Mouse (Mus musculus): ENCODE results near the gene Krt76. TPM values are rescaled to one million over a fixed set of nuclear protein-coding genes. Genes with fewer than 3 reads are reported as not detected.

Krt76 gene
- polyA plus RNA-seq, 1 experiment from 2014 or later, result not detected

DNA sequence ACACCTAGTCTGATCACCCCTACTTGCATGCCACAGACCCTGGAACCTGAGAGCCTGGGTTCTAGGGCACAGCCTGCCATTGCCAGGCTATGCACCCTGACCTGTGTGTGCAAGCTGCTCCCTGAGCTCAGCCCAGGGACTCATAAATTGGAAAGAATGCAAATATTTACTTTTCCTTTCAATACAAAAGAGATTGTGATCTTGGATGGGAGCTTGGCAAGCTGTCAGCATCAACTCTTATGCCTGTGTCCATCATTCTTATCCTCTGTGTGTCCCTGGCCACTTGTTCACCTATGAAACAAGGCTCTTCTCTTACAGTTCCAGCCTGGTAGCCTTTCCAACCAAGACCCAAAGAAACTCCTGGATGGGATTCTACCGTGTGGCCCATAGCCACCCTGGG lies 32.3 kb upstream of the Krt76 start:
- H3K4me2 ChIP-seq (replicated peaks; ENCODE audit: low read depth, low read length), result no peak overlapping the region
- no peak overlapping the region for H3K4me3 ChIP-seq (ENCODE audit: low read length)
- H3K9ac ChIP-seq (ENCODE audit: low read depth, low read length), result no peak overlapping the region
- no peaks in the 10 kb centered on the region for H3K36me3 ChIP-seq (ENCODE audit: control insufficient read depth, insufficient read depth, low read length)
- no peaks in the 10 kb centered on the region for H3K27me3 ChIP-seq (ENCODE audit: control insufficient read depth, insufficient read depth, low read length)
- no peaks in the 10 kb centered on the region for H3K9me3 ChIP-seq (ENCODE audit: control insufficient read depth, low read length)
- no peak for ATAC-seq (ENCODE audit: low FRiP score, low TSS enrichment)
- WGBS, result 70% methylated on average over 1 of the region's 1 CpGs
- no peak overlapping the region for H3K27ac ChIP-seq (ENCODE audit: low read depth, low read length)
- peaks cover 11% of the 10 kb centered on the region for H3K4me1 ChIP-seq (ENCODE audit: control insufficient read depth, insufficient read depth, low read length)

DNA sequence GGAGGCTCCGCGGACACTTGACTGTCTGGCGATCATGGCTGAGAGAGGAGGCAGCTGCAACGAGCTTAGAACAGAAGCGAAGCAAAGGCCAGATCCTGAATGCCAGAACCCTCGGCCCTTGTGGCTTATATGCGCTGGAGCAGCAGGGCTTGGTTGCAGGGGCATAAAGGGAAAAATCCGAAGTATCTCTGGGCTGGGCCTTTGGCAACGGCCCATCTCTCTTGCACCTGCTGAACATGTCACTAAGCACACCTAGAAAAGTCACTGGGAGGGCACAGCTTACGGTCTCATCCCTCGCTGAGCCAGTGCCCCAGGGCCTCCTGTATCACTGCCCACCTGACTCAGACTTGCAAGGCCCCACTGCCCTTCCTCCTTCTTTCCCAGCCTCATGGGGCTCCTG lies 31.9 kb upstream of the Krt76 start, which contains the start of gene Krt4:
TSS of gene Krt4 (minus strand) at position 101 of the 400 bp plus-strand sequence.
- Histone ChIP-seq H3K36me3 (ENCODE audit: control insufficient read depth, insufficient read depth, low read length) (no peaks in the 10 kb centered on the region), H3K9me3 (ENCODE audit: control insufficient read depth, low read length) (no peaks in the 10 kb centered on the region), H3K4me1 (ENCODE audit: control insufficient read depth, insufficient read depth, low read length) (peaks cover 7% of the 10 kb centered on the region; the same call in 1 of the 2 replicates), H3K4me2 (replicated peaks; ENCODE audit: low read depth, low read length) (no peak within 1 kb of the TSS), H3K4me3 (ENCODE audit: low read length) (no peak within 1 kb of the TSS), H3K9ac (ENCODE audit: low read depth, low read length) (no peak within 1 kb of the TSS), H3K27ac (ENCODE audit: low read depth, low read length) (no peak within 1 kb of the TSS), H3K27me3 (ENCODE audit: control insufficient read depth, insufficient read depth, low read length) (no peaks in the 10 kb centered on the region)
- WGBS, result 78% methylated on average over 11 of the region's 11 CpGs
- no peak for ATAC-seq (ENCODE audit: low FRiP score, low TSS enrichment)

DNA sequence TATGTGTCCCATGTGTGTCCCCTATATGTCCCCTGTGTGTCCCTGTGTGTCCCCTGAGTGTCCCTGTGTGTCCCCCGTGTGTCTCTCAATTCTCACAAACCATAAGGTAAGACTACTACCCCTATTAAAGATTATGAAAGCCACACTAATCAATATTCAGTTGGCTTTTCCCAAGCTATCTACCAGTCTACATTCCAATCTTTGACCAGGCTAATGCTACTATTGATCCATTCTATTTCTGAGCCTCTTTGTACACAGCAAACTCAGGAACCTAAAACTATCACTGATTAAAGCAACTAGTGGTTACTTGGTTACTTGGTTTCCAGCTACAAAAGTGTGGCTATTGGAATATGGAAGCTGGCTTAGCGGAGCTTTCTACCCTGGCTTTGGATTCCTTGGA lies 29.6 kb upstream of the Krt76 start:
- no peak overlapping the region for H3K9ac ChIP-seq (ENCODE audit: low read depth, low read length)
- WGBS, result 90% methylated on average over 2 of the region's 2 CpGs
- ATAC-seq (ENCODE audit: low FRiP score, low TSS enrichment), result no peak

DNA sequence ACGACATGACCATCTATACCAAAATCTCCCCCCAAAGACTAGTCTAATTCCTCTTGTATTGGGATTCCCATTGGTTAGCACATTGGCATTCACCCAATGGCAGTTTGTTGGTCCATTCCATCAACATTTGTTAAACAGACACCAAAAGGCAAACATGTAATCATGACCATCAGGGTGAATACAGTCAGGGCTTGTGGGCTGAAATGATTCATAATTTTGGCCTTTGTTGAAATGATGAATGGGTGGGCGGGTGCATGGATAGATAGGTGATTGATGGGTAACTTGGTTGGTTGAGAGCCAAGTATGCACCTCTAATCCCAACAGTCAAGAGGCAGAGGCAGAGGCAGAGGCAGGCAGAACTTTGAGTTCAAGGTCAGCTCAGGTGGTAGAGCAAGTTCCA lies 23.4 kb upstream of the Krt76 start:
- no peaks in the 10 kb centered on the region for H3K4me1 ChIP-seq (ENCODE audit: control insufficient read depth, insufficient read depth, low read length)
- no peak for ATAC-seq (ENCODE audit: low FRiP score, low TSS enrichment)
- H3K4me3 ChIP-seq (ENCODE audit: low read length), result no peak overlapping the region
- H3K9me3 ChIP-seq (ENCODE audit: control insufficient read depth, low read length), result no peaks in the 10 kb centered on the region
- no peak overlapping the region for H3K9ac ChIP-seq (ENCODE audit: low read depth, low read length)
- H3K27ac ChIP-seq (ENCODE audit: low read depth, low read length), result no peak overlapping the region
- WGBS, result 84% methylated on average over 2 of the region's 2 CpGs
- H3K4me2 ChIP-seq (replicated peaks; ENCODE audit: low read depth, low read length), result no peak overlapping the region
- no peaks in the 10 kb centered on the region for H3K27me3 ChIP-seq (ENCODE audit: control insufficient read depth, insufficient read depth, low read length)
- H3K36me3 ChIP-seq (ENCODE audit: control insufficient read depth, insufficient read depth, low read length), result no peaks in the 10 kb centered on the region

More for the DNA sequence above, 29.6 kb upstream of the Krt76 start:
- Histone ChIP-seq H3K4me1 (ENCODE audit: control insufficient read depth, insufficient read depth, low read length) (no peaks in the 10 kb centered on the region), H3K36me3 (ENCODE audit: control insufficient read depth, insufficient read depth, low read length) (no peaks in the 10 kb centered on the region), H3K4me3 (ENCODE audit: low read length) (no peak overlapping the region), H3K4me2 (replicated peaks; ENCODE audit: low read depth, low read length) (no peak overlapping the region), H3K27me3 (ENCODE audit: control insufficient read depth, insufficient read depth, low read length) (no peaks in the 10 kb centered on the region), H3K27ac (ENCODE audit: low read depth, low read length) (no peak overlapping the region), H3K9me3 (ENCODE audit: control insufficient read depth, low read length) (no peaks in the 10 kb centered on the region)

DNA sequence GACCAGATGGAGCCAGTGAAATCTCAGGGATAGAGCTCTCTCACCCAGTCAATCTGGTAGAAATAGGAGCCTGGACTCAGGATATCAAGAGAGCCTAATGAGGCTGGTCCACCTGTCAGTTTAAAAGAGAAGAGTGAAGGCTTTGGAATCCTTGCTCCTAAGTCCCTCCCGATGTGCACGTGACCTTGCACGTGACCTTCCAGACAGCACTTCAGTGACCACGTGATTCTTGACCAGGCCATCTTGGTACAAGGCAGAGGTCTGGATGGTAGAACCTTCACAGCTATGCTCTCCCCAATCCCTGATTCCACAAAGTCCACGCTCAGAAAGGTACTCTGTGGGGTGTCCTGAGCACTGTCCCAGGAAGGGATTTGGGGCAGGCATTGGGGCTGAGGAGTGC lies 12.1 kb upstream of the Krt76 start:
- Histone ChIP-seq H3K9me3 (ENCODE audit: control insufficient read depth, low read length) (no peaks in the 10 kb centered on the region), H3K4me3 (ENCODE audit: low read length) (no peak overlapping the region), H3K9ac (ENCODE audit: low read depth, low read length) (no peak overlapping the region), H3K36me3 (ENCODE audit: control insufficient read depth, insufficient read depth, low read length) (no peaks in the 10 kb centered on the region), H3K4me1 (ENCODE audit: control insufficient read depth, insufficient read depth, low read length) (no peaks in the 10 kb centered on the region), H3K27ac (ENCODE audit: low read depth, low read length) (no peak overlapping the region), H3K4me2 (replicated peaks; ENCODE audit: low read depth, low read length) (no peak overlapping the region), H3K27me3 (ENCODE audit: control insufficient read depth, insufficient read depth, low read length) (no peaks in the 10 kb centered on the region)
- WGBS, result 86% methylated on average over 5 of the region's 5 CpGs
- no peak for ATAC-seq (ENCODE audit: low FRiP score, low TSS enrichment)

DNA sequence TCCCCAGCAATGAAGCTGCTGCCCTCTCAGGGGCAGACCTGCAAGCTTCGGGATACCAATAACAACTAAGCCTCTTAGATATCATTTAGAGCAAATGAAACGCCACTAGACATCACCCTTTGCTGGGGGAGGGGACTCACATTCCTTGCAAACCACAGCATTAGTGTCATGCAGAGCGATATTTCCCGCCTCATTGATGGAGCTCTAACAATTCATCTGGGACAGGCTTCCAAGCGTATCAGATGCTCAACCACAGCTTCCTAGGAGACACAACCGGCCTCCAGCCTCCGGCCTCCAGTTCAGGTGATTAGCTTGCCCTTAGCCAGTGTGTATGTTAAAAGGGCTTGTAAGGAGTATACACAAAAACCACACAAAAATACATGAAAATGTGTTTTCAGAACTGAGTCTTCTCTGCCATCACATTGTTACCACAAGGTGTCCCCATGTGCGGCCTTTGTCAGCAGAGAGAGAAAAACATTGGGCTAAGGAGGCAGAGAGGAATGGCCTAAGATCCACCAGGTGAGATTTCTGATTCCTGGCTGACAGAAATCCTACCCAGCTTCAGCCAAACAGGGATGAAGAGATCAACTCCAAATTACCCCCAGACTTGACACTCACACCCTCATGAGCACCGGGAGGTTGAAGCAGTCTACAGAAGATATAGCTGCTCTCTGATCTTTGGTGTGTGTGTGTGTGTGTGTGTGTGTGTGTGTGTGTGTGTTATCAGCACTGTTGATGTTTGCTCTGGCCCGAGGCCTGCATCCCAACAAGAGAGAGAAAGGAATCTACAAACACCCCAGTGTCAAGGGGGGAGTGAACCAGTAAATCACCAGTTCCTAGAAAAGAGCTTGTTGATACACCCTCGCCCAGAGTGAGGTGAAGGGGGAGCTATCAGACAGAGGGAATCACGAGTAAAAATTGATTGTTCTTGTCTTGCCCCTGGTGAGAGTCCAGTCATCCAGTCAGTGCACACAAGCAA lies 9.7 kb upstream of the Krt76 start:
- Histone ChIP-seq H3K9ac (ENCODE audit: low read depth, low read length) (no peak overlapping the region), H3K27ac (ENCODE audit: low read depth, low read length) (no peak overlapping the region), H3K36me3 (ENCODE audit: control insufficient read depth, insufficient read depth, low read length) (no peaks in the 10 kb centered on the region), H3K4me1 (ENCODE audit: control insufficient read depth, insufficient read depth, low read length) (no peaks in the 10 kb centered on the region), H3K27me3 (ENCODE audit: control insufficient read depth, insufficient read depth, low read length) (no peaks in the 10 kb centered on the region), H3K9me3 (ENCODE audit: control insufficient read depth, low read length) (no peaks in the 10 kb centered on the region), H3K4me3 (ENCODE audit: low read length) (no peak overlapping the region), H3K4me2 (replicated peaks; ENCODE audit: low read depth, low read length) (no peak overlapping the region)
- WGBS, result 51% methylated on average over 12 of the region's 12 CpGs
- ATAC-seq (ENCODE audit: low FRiP score, low TSS enrichment), result peak; percentile 55; the same call in 1 of the 2 replicates

DNA sequence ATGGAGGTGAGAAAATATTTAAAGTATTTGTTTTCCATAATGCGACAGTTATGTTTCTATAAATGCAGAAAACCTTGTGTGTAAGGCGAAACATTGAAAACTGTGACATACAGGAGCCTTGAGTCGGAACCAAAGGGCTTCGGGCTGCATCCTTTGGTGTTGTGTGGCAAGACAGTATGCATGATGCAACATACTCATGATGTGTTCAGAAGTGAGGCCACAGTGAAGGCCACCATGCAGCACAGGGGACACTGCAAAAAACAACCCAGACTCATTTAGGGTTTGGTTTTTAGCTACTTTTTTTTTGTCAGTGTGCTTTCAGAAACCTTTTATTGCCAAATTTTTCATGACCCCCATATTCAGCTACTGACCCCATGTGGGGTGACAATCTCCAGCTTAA lies 2.5 kb upstream of the Krt76 start:
- ATAC-seq (ENCODE audit: low FRiP score, low TSS enrichment), result no peak
- Histone ChIP-seq H3K4me2 (replicated peaks; ENCODE audit: low read depth, low read length) (no peak overlapping the region), H3K4me1 (ENCODE audit: control insufficient read depth, insufficient read depth, low read length) (no peaks in the 10 kb centered on the region), H3K4me3 (ENCODE audit: low read length) (no peak overlapping the region), H3K36me3 (ENCODE audit: control insufficient read depth, insufficient read depth, low read length) (no peaks in the 10 kb centered on the region), H3K9ac (ENCODE audit: low read depth, low read length) (no peak overlapping the region), H3K27ac (ENCODE audit: low read depth, low read length) (no peak overlapping the region), H3K9me3 (ENCODE audit: control insufficient read depth, low read length) (no peaks in the 10 kb centered on the region), H3K27me3 (ENCODE audit: control insufficient read depth, insufficient read depth, low read length) (no peaks in the 10 kb centered on the region)
- WGBS, result 87% methylated on average over 4 of the region's 4 CpGs

DNA sequence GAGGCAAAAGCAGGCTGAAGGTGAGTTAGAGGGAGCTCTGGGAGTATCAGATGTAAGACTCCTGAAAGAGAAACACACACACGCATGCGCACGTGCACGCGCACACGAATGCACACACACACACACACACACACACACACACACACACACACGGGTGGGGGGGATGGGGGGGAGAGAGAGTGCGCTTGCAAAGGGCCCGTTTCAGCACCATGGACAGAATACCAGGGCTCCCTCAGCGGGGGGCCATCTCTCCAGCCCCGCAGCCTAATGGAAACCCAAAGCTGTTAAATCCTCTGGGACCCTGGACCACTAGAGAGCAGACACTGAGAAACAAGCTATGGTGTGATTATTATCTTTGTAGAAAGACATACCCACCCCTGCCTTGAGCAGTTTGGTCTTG lies 12.9 kb downstream of the Krt76 start:
- Histone ChIP-seq H3K4me1 (ENCODE audit: control insufficient read depth, insufficient read depth, low read length) (no peaks in the 10 kb centered on the region), H3K27ac (ENCODE audit: low read depth, low read length) (no peak overlapping the region), H3K9ac (ENCODE audit: low read depth, low read length) (no peak overlapping the region), H3K27me3 (ENCODE audit: control insufficient read depth, insufficient read depth, low read length) (no peaks in the 10 kb centered on the region), H3K4me3 (ENCODE audit: low read length) (no peak overlapping the region), H3K4me2 (replicated peaks; ENCODE audit: low read depth, low read length) (no peak overlapping the region), H3K36me3 (ENCODE audit: control insufficient read depth, insufficient read depth, low read length) (no peaks in the 10 kb centered on the region), H3K9me3 (ENCODE audit: control insufficient read depth, low read length) (no peaks in the 10 kb centered on the region)
- no peak for ATAC-seq (ENCODE audit: low FRiP score, low TSS enrichment)
- WGBS, result 38% methylated on average over 10 of the region's 11 CpGs

DNA sequence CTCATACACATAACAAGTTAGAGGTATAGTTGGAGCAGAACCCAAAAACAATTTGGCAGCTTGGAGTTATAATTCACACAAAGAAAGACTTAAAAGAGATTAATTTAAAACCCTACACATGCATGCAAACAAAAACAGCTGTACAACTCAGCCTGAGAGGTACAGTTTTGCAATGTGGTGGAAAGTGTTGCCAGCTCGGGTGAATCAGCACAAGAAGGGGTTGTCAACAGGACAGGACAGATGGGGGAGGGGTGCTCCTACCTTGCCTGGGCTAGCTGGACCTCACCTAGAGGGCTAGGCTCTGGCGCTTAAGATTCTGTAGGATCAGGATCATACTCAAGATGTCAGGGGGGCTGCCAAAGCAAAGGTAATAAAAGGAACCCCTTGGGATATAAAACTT lies 14.7 kb downstream of the Krt76 start:
- no peak overlapping the region for H3K9ac ChIP-seq (ENCODE audit: low read depth, low read length)
- no peak overlapping the region for H3K4me2 ChIP-seq (replicated peaks; ENCODE audit: low read depth, low read length)
- no peaks in the 10 kb centered on the region for H3K27me3 ChIP-seq (ENCODE audit: control insufficient read depth, insufficient read depth, low read length)
- H3K27ac ChIP-seq (ENCODE audit: low read depth, low read length), result no peak overlapping the region
- WGBS, result 53% methylated on average over 2 of the region's 2 CpGs
- no peaks in the 10 kb centered on the region for H3K36me3 ChIP-seq (ENCODE audit: control insufficient read depth, insufficient read depth, low read length)
- no peaks in the 10 kb centered on the region for H3K4me1 ChIP-seq (ENCODE audit: control insufficient read depth, insufficient read depth, low read length)
- no peak overlapping the region for H3K4me3 ChIP-seq (ENCODE audit: low read length)
- no peak for ATAC-seq (ENCODE audit: low FRiP score, low TSS enrichment)
- no peaks in the 10 kb centered on the region for H3K9me3 ChIP-seq (ENCODE audit: control insufficient read depth, low read length)
